Mouse (Mus musculus) ES-E14 (cell line): ENCODE measurements around the gene Mif4gd.

ENCODE experiments used
- CHD2 ChIP-seq: IDR thresholded peaks from 2 replicates; pipeline ENCODE4 v1.6.1; 2014; ENCODE audit warnings: mild to moderate bottlenecking, low read depth, low read length, inconsistent platforms
- ZC3H11A ChIP-seq: IDR thresholded peaks from 2 replicates; pipeline ENCODE4 v1.6.1; 2012; ENCODE audit warnings: low read depth, mild to moderate bottlenecking, inconsistent platforms, low read length, borderline replicate concordance

- TF ChIP-seq CHD2 (no peak), ZC3H11A (no peak)
Measured at GRCm38 (mm10) chr11:115642705-115643104, 29.9 kb upstream of the Mif4gd start.
